Mouse (Mus musculus) limb, embryonic 10.5 days (tissue): ENCODE results near the gene Abcf1. TPM values are rescaled to one million over a fixed set of nuclear protein-coding genes. Genes with fewer than 3 reads are reported as not detected.
"Not testable (repeated sequence)": the region's sequence is repeated elsewhere in the genome, so short reads cannot be mapped to it uniquely, and the experiment has no call there.

Source experiments
- DNase-seq: peaks from one replicate; pipeline ENCODE4 v3.0.0-alpha.2; 2017; ENCODE audit warnings: low spot score
- H3K27ac ChIP-seq: fragments of 300-500 bp; sonication (generic); 2 replicates; pipeline ENCODE4 v1.5.1; 2016; ENCODE audit warnings: mild to moderate bottlenecking
- H3K27me3 ChIP-seq: fragments of 300-500 bp; sonication (generic); 2 replicates; pipeline ENCODE4 v1.6.1; 2016; ENCODE audit warnings: low read depth, mild to moderate bottlenecking; ENCODE audit not compliant: poor library complexity, severe bottlenecking
- H3K36me3 ChIP-seq: fragments of 300-500 bp; sonication (generic); 2 replicates; pipeline ENCODE4 v1.6.1; 2016; ENCODE audit warnings: mild to moderate bottlenecking, moderate library complexity
- H3K4me1 ChIP-seq: fragments of 300-500 bp; sonication (generic); 2 replicates; pipeline ENCODE4 v1.6.1; 2016
- H3K4me3 ChIP-seq: fragments of 300-500 bp; sonication (generic); 2 replicates; pipeline ENCODE4 v1.5.1; 2016; ENCODE audit warnings: mild to moderate bottlenecking, moderate library complexity
- H3K9me3 ChIP-seq: fragments of 300-500 bp; sonication (generic); replicated peaks from 2 replicates; pipeline ENCODE4 v1.6.1; 2016; ENCODE audit warnings: mild to moderate bottlenecking
- WGBS: fragments of 180-500 bp; shearing (Covaris S2); methylation state at CpG from one replicate; pipeline ENCODE4 v1.1.7; 2016; 5-methylcytosine and 5-hydroxymethylcytosine counted together
- polyA plus RNA-seq: library from polyadenylated mRNA; unstranded; fragments of >200 nt; fragmentation: Nextera tagmentation; extraction: Ambion mirVana; gene quantifications from 2 replicates; pipeline ENCODE4 v1.2.1, GENCODE M21; 2016

Abcf1 gene
- polyA plus RNA-seq, 1 experiment from 2014 or later = 98.3 TPM

- no peak overlapping the region for H3K4me3 ChIP-seq
- peaks cover 86% of the 10 kb centered on the region for H3K36me3 ChIP-seq
- WGBS = 95% methylated on average over 15 of the region's 15 CpGs
- H3K27ac ChIP-seq = no peak overlapping the region
- H3K9me3 ChIP-seq = no peaks in the 10 kb centered on the region
- no peaks in the 10 kb centered on the region for H3K27me3 ChIP-seq
- H3K4me1 ChIP-seq = no peaks in the 10 kb centered on the region
- DNase-seq = no peak
These were observed 10.9 kb downstream of the Abcf1 start for GRCm38 (mm10) chr17:35958533-35959223.

DNA sequence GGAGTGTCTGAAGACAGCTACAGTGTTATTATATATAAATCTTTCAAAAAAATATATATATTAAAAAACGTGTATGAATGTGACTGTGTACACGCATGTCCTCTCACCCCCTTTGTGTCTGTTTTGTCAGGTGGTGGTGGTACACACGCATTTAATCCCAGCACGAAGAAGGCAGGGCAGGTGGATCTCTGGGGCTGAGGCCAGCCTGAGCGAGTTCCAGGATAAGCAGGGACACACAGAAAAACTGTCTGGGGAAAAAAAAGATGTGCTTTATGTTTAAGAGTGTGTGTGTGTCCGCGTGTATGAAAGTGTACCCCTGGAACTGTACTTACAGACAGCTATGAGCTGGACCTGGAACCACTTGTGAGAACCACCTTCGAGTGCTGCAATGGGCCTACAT lies 14.9 kb downstream of the Abcf1 start:
- 79% methylated on average over 8 of the region's 8 CpGs for WGBS
- no peaks in the 10 kb centered on the region for H3K27me3 ChIP-seq
- H3K9me3 ChIP-seq = no peaks in the 10 kb centered on the region
- no peak for DNase-seq
- peaks cover 46% of the 10 kb centered on the region for H3K36me3 ChIP-seq
- no peak overlapping the region for H3K4me3 ChIP-seq
- H3K27ac ChIP-seq = no peak overlapping the region
- H3K4me1 ChIP-seq = no peaks in the 10 kb centered on the region

- H3K4me3 ChIP-seq, H3K9me3 ChIP-seq, H3K4me1 ChIP-seq, H3K27me3 ChIP-seq, H3K27ac ChIP-seq, DNase-seq: not testable (repeated sequence)
- WGBS = 82% methylated on average over 3 of the region's 3 CpGs
- H3K36me3 ChIP-seq = peaks cover 25% of the 10 kb centered on the region
These were observed 17.0 kb downstream of the Abcf1 start for GRCm38 (mm10) chr17:35952559-35952958.

- not testable (repeated sequence) for H3K36me3 ChIP-seq, H3K4me1 ChIP-seq, H3K9me3 ChIP-seq, H3K4me3 ChIP-seq, DNase-seq, H3K27ac ChIP-seq, H3K27me3 ChIP-seq
These were observed 18.6 kb downstream of the Abcf1 start for GRCm38 (mm10) chr17:35950946-35951345.

GRCm38 (mm10) chr17:35939941-35940340 lies 29.6 kb downstream of the Abcf1 start:
- no peak overlapping the region for H3K27ac ChIP-seq
- H3K4me3 ChIP-seq = no peak overlapping the region
- DNase-seq = no peak
- no peaks in the 10 kb centered on the region for H3K4me1 ChIP-seq
- H3K9me3 ChIP-seq = no peaks in the 10 kb centered on the region
- no peaks in the 10 kb centered on the region for H3K27me3 ChIP-seq
- no peaks in the 10 kb centered on the region for H3K36me3 ChIP-seq
- 74% methylated on average over 1 of the region's 1 CpGs for WGBS

DNA sequence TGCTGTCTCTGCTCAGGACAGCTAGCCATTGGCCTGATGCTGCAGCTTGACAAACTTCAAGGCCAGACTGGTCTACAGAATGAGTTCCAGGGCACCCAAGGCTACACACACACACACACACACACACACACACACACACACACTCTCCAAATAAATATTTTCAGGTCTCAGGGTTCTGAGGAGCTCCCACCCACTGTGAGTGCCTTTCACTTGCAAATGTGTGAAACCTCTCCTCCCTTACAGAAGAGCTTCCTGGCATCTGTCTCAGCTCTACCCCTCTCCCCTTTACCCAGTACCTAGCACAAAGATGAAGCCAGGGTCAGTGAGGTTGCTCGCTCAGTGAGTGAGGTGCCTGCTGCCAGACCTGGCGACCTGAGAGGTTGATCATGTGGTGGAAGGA lies 30.5 kb downstream of the Abcf1 start:
- H3K9me3 ChIP-seq = no peaks in the 10 kb centered on the region
- H3K4me3 ChIP-seq = no peak overlapping the region
- H3K4me1 ChIP-seq = no peaks in the 10 kb centered on the region
- WGBS = 59% methylated on average over 2 of the region's 2 CpGs
- H3K27me3 ChIP-seq = no peaks in the 10 kb centered on the region
- DNase-seq = no peak
- H3K36me3 ChIP-seq = no peaks in the 10 kb centered on the region
- no peak overlapping the region for H3K27ac ChIP-seq

DNA sequence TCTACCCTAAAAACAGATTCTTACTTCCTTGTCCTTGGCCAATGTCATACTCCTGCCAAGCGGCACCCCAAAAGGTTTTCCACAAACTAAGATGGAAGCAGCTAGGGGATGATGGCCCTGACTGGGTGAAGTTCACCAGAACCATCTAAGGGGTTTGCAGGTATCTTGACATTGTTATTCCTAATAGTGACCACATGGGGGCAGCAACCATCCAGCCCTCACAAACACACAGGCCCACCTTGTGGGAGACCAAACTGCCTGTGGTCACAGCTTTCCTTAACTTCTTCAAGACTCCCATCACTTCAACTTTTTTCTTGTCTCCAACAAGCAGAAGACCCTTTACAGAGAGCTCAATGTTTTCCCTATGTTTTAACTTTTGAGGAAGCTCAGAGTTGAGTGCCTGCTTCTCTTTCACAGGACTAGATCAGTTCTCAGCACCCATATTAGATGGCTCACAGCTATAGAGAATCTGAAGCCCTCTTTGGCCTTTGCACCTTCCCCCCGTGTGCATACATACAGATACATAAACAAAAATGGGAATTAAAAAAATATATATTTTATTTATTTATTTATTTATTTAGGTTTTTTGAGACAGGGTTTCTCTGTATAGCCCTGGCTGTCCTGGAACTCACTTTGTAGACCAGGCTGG lies 31.7 kb downstream of the Abcf1 start:
- Histone ChIP-seq H3K36me3 (no peaks in the 10 kb centered on the region), H3K4me1 (no peaks in the 10 kb centered on the region), H3K27me3 (no peaks in the 10 kb centered on the region), H3K4me3 (no peak overlapping the region), H3K9me3 (no peaks in the 10 kb centered on the region), H3K27ac (no peak overlapping the region)
- 49% methylated on average over 2 of the region's 2 CpGs for WGBS
- peak; percentile 53 for DNase-seq

DNA sequence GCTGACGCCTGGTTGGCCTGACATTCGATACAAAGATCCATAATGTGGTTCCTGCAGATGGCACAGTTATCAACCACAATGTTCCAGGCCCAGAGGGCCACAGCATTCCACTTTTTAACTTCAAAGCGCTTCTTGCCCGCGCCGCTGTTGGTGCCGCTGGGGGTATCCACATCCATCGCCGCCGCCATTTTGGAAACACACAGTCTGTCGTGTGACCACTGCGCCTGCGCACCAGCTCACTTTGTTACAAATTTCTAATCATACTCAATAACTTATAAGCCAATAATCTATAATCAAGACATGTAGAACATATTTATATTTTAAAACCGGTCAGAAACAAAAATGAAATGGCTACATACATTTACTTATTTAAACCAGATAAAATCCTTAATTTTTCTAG lies 33.8 kb downstream of the Abcf1 start:
- not testable (repeated sequence) for H3K9me3 ChIP-seq, H3K4me1 ChIP-seq, DNase-seq, H3K4me3 ChIP-seq, H3K27me3 ChIP-seq, H3K27ac ChIP-seq
- peaks cover 17% of the 10 kb centered on the region for H3K36me3 ChIP-seq
- 88% methylated on average over 14 of the region's 14 CpGs for WGBS

GRCm38 (mm10) chr17:35932608-35933007 lies 37.0 kb downstream of the Abcf1 start:
- no peak overlapping the region for H3K4me3 ChIP-seq
- 89% methylated on average over 4 of the region's 4 CpGs for WGBS
- no peaks in the 10 kb centered on the region for H3K9me3 ChIP-seq
- no peak for DNase-seq
- no peak overlapping the region for H3K27ac ChIP-seq
- H3K36me3 ChIP-seq = peaks cover 48% of the 10 kb centered on the region
- H3K27me3 ChIP-seq = no peaks in the 10 kb centered on the region
- H3K4me1 ChIP-seq = no peaks in the 10 kb centered on the region

DNA sequence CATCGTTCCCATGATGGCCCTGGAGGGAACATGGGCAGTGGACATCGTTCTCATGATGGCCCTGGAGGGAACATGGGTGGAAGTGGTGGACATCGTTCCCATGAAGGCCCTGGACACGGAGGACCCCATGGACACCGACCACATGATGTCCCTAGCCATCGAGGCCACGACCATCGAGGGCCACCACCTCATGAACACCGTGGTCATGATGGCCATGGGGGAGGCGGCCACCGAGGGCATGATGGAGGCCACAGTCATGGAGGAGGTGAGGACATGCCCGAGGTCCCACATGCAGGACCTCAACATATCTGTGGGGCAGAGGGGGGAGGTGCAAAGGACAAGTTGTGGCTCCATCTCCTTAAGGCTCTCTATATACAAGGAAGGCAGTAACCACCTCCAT lies 38.9 kb downstream of the Abcf1 start:
- H3K27me3 ChIP-seq = no peaks in the 10 kb centered on the region
- H3K4me1 ChIP-seq = no peaks in the 10 kb centered on the region
- peaks cover 67% of the 10 kb centered on the region for H3K36me3 ChIP-seq
- no peaks in the 10 kb centered on the region for H3K9me3 ChIP-seq
- WGBS = 96% methylated on average over 12 of the region's 12 CpGs
- H3K4me3 ChIP-seq = no peak overlapping the region
- DNase-seq = no peak
- H3K27ac ChIP-seq = no peak overlapping the region

DNA sequence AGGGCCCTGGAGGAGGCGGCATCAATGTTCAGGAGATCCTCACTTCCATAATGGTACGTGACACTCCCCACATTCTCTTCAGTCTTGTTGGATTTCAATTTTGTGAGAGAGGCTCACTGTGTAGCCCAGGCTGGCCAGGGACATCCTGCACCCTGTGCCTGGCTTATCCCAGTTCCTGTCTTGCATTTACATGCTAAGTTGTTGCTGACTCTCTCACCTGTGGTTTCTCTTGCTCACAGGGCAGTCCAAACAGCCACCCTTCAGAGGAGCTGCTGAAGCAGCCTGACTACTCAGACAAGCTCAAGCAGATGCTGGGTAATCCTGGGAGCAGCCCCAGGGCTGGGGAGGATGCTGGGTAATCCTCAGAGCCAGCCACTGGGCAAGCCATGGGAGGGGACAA lies 40.0 kb downstream of the Abcf1 start:
- H3K36me3 ChIP-seq = peaks cover 78% of the 10 kb centered on the region
- H3K27ac ChIP-seq = no peak overlapping the region
- H3K27me3 ChIP-seq = no peaks in the 10 kb centered on the region
- no peaks in the 10 kb centered on the region for H3K4me1 ChIP-seq
- H3K4me3 ChIP-seq = no peak overlapping the region
- DNase-seq = no peak
- 100% methylated on average over 2 of the region's 2 CpGs for WGBS
- no peaks in the 10 kb centered on the region for H3K9me3 ChIP-seq

GRCm38 (mm10) chr17:35927471-35927870 lies 42.1 kb downstream of the Abcf1 start:
- Histone ChIP-seq H3K27me3 (no peaks in the 10 kb centered on the region), H3K27ac (no peak overlapping the region), H3K36me3 (peaks cover 96% of the 10 kb centered on the region), H3K4me3 (no peak overlapping the region), H3K9me3 (no peaks in the 10 kb centered on the region), H3K4me1 (no peaks in the 10 kb centered on the region)
- 84% methylated on average over 1 of the region's 1 CpGs for WGBS
- no peak for DNase-seq

DNA sequence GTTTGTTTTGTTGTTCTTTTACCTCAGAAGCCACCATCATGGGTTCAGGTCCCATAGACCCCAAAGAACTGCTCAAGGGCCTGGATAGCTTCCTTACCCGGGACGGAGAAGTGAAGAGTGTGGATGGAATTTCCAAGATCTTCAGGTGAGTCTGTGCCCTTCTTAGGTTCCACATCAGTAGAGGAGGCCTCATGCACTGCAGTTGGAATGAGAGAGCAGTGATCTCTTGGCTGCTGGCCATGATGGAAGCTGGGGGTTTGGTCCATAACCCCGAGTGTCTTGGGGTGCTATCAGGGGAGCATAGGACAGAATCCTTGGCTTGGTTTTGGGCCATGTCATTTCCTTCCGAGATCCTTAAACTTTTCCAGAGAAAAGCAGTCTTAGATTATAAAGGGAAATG lies 46.3 kb downstream of the Abcf1 start:
- H3K4me1 ChIP-seq = peaks cover 17% of the 10 kb centered on the region
- DNase-seq = no peak
- H3K27ac ChIP-seq = no peak overlapping the region
- H3K36me3 ChIP-seq = peaks cover 76% of the 10 kb centered on the region
- H3K4me3 ChIP-seq = no peak overlapping the region
- H3K27me3 ChIP-seq = no peaks in the 10 kb centered on the region
- WGBS = 94% methylated on average over 4 of the region's 4 CpGs
- H3K9me3 ChIP-seq = no peaks in the 10 kb centered on the region

GRCm38 (mm10) chr17:35922566-35922965 lies 47.0 kb downstream of the Abcf1 start:
- Histone ChIP-seq H3K36me3 (peaks cover 73% of the 10 kb centered on the region), H3K27me3 (no peaks in the 10 kb centered on the region), H3K4me1 (peaks cover 17% of the 10 kb centered on the region), H3K4me3 (no peak overlapping the region), H3K9me3 (no peaks in the 10 kb centered on the region), H3K27ac (no peak overlapping the region)
- WGBS = 94% methylated on average over 3 of the region's 3 CpGs
- DNase-seq = no peak
